Mouse (Mus musculus): ENCODE measurements at regions not wholly inside any gene's neighbourhood (a gene's known extent, or its start where the extent isn't known, plus 50 kb on each side); places are given as distances from the start of the nearest gene placed in this dataset.

GRCm38 (mm10) chr9:61299873-61300560 is 72.1 kb upstream of the Tle3 start:
- TF ChIP-seq POLR2A (IDR thresholded peaks at IDR 0.05; ENCODE audit: borderline replicate concordance, insufficient read depth, low read length), result no peak
- TF ChIP-seq CTCF (IDR thresholded peaks at IDR 0.05; ENCODE audit: borderline replicate concordance, insufficient read depth, low read depth, low read length), result no peak

Data from cerebellum, adult 2 months (tissue).